In genomic region chr15:89181561-89182270, GRCm38 (mm10) we compare ENCODE assay signal across 9 mouse cellular contexts. TPM values are rescaled to one million over a fixed set of nuclear protein-coding genes. Genes with fewer than 3 reads are reported as not detected.
DNase-seq lines count a peak whose midpoint lies in the region; ATAC-seq and TF ChIP-seq lines count a peak whose summit lies in the region.
"Had no signal": no experiment of that assay in that cellular context is flagged by ENCODE, and none has a peak within 500 bp of the region (broad histone marks: within the 10 kb centered on the region; RNA-seq: fewer than 3 reads in every experiment).

No protein-coding gene starts in this region.

- WGBS in forebrain, postnatal 0 days = 68% methylated on average over 10 of the region's 10 CpGs
- WGBS in liver, embryonic 12.5 days (ENCODE audit: insufficient replicate concordance) = 33% methylated on average over 10 of the region's 10 CpGs

- DNase-seq in gastrocnemius, postnatal 10 days = peak; percentile 3
- DNase-seq in gastrocnemius, postnatal 4 days (ENCODE audit: low spot score in 2 of 2) = no peak
- DNase-seq in A20 (ENCODE audit: low read depth, low spot score) = peak; percentile 35
- no peak for DNase-seq in forebrain, postnatal 0 days
- DNase-seq in right cerebral cortex, adult 18-20 months = no peak
- no peak for DNase-seq in thymus, postnatal 4 days
- no peak for DNase-seq in lung, postnatal 25 days (ENCODE audit: low spot score)

- no peaks in the 10 kb centered on the region for H3K27me3 ChIP-seq in forebrain, postnatal 0 days (ENCODE audit: insufficient read depth, low read length)
- peaks cover 49% of the 10 kb centered on the region for H3K27me3 ChIP-seq in liver, embryonic 12.5 days (replicated peaks)

- peak overlapping the region; percentile 86 for H3K4me2 ChIP-seq in forebrain, postnatal 0 days (ENCODE audit: low read depth)
- peak overlapping the region; percentile 77; the same call in 1 of the 2 replicates for H3K4me2 ChIP-seq in liver, embryonic 12.5 days

- H3K27ac ChIP-seq in forebrain, postnatal 0 days (ENCODE audit: low read depth, low read length) = peak overlapping the region; percentile 90; the same call in 1 of the 2 replicates
- peak overlapping the region; percentile 11; the same call in 1 of the 2 replicates for H3K27ac ChIP-seq in liver, embryonic 12.5 days

- no peak overlapping the region for H3K4me3 ChIP-seq in forebrain, postnatal 0 days (ENCODE audit: low read depth, low read length)
- H3K4me3 ChIP-seq in liver, embryonic 12.5 days = no peak overlapping the region

- H3K9ac ChIP-seq in forebrain, postnatal 0 days = no peak overlapping the region
- no peak overlapping the region for H3K9ac ChIP-seq in liver, embryonic 12.5 days

- H3K4me1 ChIP-seq in forebrain, postnatal 0 days (ENCODE audit: insufficient read depth) = peaks cover 30% of the 10 kb centered on the region
- peaks cover 59% of the 10 kb centered on the region for H3K4me1 ChIP-seq in liver, embryonic 12.5 days

- TF ChIP-seq CTCF in forebrain, postnatal 0 days (IDR thresholded peaks at IDR 0.05; ENCODE audit: low read depth) = peak; percentile 51

- no peak for ATAC-seq in forebrain, postnatal 0 days
- no peak for ATAC-seq in liver, embryonic 12.5 days

- H3K36me3 ChIP-seq in forebrain, postnatal 0 days (ENCODE audit: insufficient read depth) = peaks cover 16% of the 10 kb centered on the region
- peaks cover 14% of the 10 kb centered on the region; the same call in 1 of the 2 replicates for H3K36me3 ChIP-seq in liver, embryonic 12.5 days

- H3K9me3 ChIP-seq in forebrain, postnatal 0 days (ENCODE audit: low read length) = no peaks in the 10 kb centered on the region
- H3K9me3 ChIP-seq in liver, embryonic 12.5 days (replicated peaks) = no peaks in the 10 kb centered on the region

RNA-seq across cellular contexts. Expression of gene Plxnb2, which starts 1.1 kb away (rescaled TPM):
- 10 to 100 TPM; 28.9 to 43.0 TPM for total RNA-seq in gastrocnemius, postnatal 10 days (2021)
- total RNA-seq in gastrocnemius, postnatal 4 days (2021) = 10 to 100 TPM; 81.0 to 84.7 TPM
- 126 and 138 TPM in 2 replicates for total RNA-seq in forebrain, postnatal 0 days (2014; rRNA removed)
- 45.2 and 52.8 TPM in 2 replicates for polyA plus RNA-seq in forebrain, postnatal 0 days (2015; fragmentation: Nextera tagmentation; extraction: Ambion mirVana)
- polyA plus RNA-seq in liver, embryonic 12.5 days (2016; fragmentation: Nextera tagmentation; extraction: Ambion mirVana) = 38.5 and 38.8 TPM in 2 replicates

RNA-seq across cellular contexts. Expression of gene Dennd6b, which starts 14.6 kb away (rescaled TPM):
- total RNA-seq in gastrocnemius, postnatal 10 days (2021) = 1 to 10 TPM; 4.5 to 7.0 TPM
- 1 to 10 TPM; 7.9 to 9.0 TPM for total RNA-seq in gastrocnemius, postnatal 4 days (2021)
- 73.7 and 89.6 TPM in 2 replicates for total RNA-seq in forebrain, postnatal 0 days (2014; rRNA removed)
- 43.4 and 53.3 TPM in 2 replicates for polyA plus RNA-seq in forebrain, postnatal 0 days (2015; fragmentation: Nextera tagmentation; extraction: Ambion mirVana)
- 5.3 and 5.5 TPM in 2 replicates for polyA plus RNA-seq in liver, embryonic 12.5 days (2016; fragmentation: Nextera tagmentation; extraction: Ambion mirVana)

RNA-seq across cellular contexts. Expression of gene Ppp6r2, which starts 29.6 kb away (rescaled TPM):
- total RNA-seq in gastrocnemius, postnatal 10 days (2021) = 10 to 100 TPM; 60.1 to 61.9 TPM
- 10 to 100 TPM; 64.2 to 70.0 TPM for total RNA-seq in gastrocnemius, postnatal 4 days (2021)
- 252 and 296 TPM in 2 replicates for total RNA-seq in forebrain, postnatal 0 days (2014; rRNA removed)
- polyA plus RNA-seq in forebrain, postnatal 0 days (2015; fragmentation: Nextera tagmentation; extraction: Ambion mirVana) = 70.0 and 77.2 TPM in 2 replicates
- polyA plus RNA-seq in liver, embryonic 12.5 days (2016; fragmentation: Nextera tagmentation; extraction: Ambion mirVana) = 21.4 and 23.9 TPM in 2 replicates

RNA-seq across cellular contexts. Expression of gene Mapk11, which starts 32.3 kb away (rescaled TPM):
- 1 to 10 TPM; 2.1 to 3.0 TPM for total RNA-seq in gastrocnemius, postnatal 10 days (2021)
- 1 to 10 TPM; 3.4 to 4.1 TPM for total RNA-seq in gastrocnemius, postnatal 4 days (2021)
- total RNA-seq in forebrain, postnatal 0 days (2014; rRNA removed) = 35.2 and 35.8 TPM in 2 replicates
- polyA plus RNA-seq in forebrain, postnatal 0 days (2015; fragmentation: Nextera tagmentation; extraction: Ambion mirVana) = 16.2 and 21.3 TPM in 2 replicates
- polyA plus RNA-seq in liver, embryonic 12.5 days (2016; fragmentation: Nextera tagmentation; extraction: Ambion mirVana) = 1.8 TPM in 2 replicates

RNA-seq across cellular contexts. Expression of gene Mapk12, which starts 41.2 kb away (rescaled TPM):
- total RNA-seq in gastrocnemius, postnatal 10 days (2021) = 10 to 100 TPM; 76.0 to 77.1 TPM
- total RNA-seq in gastrocnemius, postnatal 4 days (2021) = 10 to 100 TPM; 54.4 to 57.3 TPM
- 1.8 and 3.4 TPM in 2 replicates for total RNA-seq in forebrain, postnatal 0 days (2014; rRNA removed)
- 2.0 and 2.8 TPM in 2 replicates for polyA plus RNA-seq in forebrain, postnatal 0 days (2015; fragmentation: Nextera tagmentation; extraction: Ambion mirVana)
- 2.3 and 2.7 TPM in 2 replicates for polyA plus RNA-seq in liver, embryonic 12.5 days (2016; fragmentation: Nextera tagmentation; extraction: Ambion mirVana)
- polyA plus RNA-seq: G1E had no signal

Comparison
In these comparisons a context has a peak if more than half of its experiments do, and no peak if none do; other contexts are left out.
1. DNase-seq: peak in gastrocnemius, postnatal 10 days (single experiment) and A20 (single experiment); none in gastrocnemius, postnatal 4 days (0 of 2), forebrain, postnatal 0 days (single experiment), right cerebral cortex, adult 18-20 months (single experiment), thymus, postnatal 4 days (single experiment) and lung, postnatal 25 days (single experiment).